Mouse (Mus musculus) activated CD4-positive, CD25-positive, alpha-beta regulatory T cell, adult 9 weeks (primary cell): Measurements from ENCODE around the gene Olfr628. TPM values are rescaled to one million over a fixed set of nuclear protein-coding genes. Genes with fewer than 3 reads are reported as not detected.

Experiments
- polyA plus RNA-seq: library from polyadenylated mRNA; unstranded; fragments of 100-300 nt; shearing (Covaris generic); gene quantifications from one replicate; pipeline ENCODE4 v1.2.1, GENCODE M21; 2017

The Olfr628 gene
- polyA plus RNA-seq = not detected

DNA sequence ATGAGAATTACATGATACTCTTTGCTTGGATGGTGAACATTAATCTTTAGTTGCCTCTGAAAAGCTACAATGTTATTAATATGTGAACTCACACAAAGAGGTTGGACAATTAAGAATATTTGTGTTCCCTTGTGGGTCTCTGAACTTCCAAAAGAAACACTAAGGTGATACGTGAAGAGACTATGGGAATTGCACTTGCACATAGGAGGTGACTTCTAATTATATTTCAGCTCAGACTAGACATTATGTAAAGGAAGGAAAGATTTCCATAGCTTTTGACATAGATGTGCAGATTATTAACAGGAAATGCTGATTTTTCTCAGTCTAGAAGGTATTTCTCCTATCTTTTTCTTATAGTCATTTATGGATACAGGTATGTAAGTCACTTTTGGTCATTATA lies at the start of gene Olfr628:
Gene Olfr628 (plus strand): TSS at position 301 of the 400 bp plus-strand sequence.

DNA sequence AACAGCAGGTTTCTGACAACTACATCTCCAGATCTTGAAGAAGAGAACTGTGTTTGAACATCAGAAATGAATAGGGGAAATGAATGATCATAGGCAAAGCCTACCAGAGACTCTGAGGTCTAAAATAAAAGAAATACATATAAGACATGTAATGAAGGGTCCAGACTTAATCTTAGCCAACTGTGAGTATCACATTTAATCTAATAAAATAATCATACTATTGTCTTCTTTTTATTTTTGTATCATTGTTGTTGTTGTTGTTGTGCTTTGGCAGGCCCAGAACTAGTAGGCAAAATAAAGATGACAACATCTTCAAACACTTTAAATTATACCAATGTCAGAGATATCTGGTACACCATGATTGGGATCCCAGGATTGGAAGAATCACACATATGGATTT lies 47.8 kb upstream of the Olfr628 start, which contains the start of gene Olfr625-ps1:
Gene Olfr625-ps1 (plus strand): TSS at position 301 of the 400 bp plus-strand sequence.

DNA sequence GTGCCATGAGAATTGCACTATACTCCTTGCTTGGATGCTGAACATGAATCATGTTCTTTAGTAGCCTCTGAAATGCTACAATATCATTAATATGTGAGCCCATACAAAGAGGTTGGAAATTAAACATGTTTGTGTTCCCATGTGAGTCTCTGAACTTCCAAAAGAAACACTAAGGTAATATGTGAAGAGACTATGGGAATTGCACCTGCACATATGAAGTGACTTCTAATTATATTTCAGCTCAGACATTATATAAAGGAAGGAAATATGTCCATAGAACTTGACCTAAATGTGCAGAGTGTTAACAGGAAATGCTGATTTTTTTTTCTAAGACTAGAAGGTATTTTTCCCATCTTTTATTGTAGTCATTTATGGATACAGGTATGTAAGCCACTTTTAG lies 15.8 kb upstream of the Olfr628 start, which contains the start of gene Olfr243:
Gene Olfr243 (plus strand): TSS at position 301 of the 400 bp plus-strand sequence.

DNA sequence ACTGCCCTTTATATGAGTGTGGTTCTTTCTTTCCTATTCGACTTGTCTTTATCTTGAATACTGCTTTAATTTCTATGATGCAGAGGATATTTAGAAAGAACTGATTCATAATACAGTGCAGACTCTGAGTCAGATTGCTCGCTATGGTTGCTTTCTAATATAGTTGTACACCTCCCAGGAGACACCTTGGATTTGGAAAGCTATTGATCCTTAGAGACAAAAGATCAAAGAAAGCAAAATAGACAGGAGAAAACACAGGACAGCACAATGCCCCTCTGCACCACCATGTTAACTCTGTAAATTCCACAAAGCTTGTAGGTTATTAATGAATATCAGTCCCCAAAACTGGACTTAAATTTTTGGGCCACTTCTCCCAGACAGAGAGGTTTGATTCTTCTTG lies 14.7 kb downstream of the Olfr628 start, which contains the start of gene Olfr629:
Gene Olfr629 (minus strand): TSS at position 101 of the 400 bp plus-strand sequence.

DNA sequence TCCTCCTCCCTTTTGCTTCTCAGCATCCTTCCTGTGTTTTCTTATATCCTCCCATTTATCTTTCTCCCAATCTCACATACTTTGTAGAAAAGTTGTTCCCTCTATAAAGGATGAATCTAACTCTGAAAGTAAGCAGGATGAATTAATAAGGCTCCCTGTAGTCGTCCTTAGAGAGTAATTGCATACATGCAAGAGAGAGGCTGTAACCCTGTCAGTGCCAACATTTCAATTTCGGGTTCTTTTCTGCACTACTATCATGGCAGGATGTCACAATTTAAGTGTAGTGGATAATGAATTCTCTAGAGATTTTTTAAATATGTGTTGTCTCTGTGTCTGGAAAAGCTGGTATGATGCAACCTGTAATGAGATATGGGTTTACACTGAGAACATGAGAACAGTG lies 27.1 kb downstream of the Olfr628 start, which contains the start of gene Olfr630:
Gene Olfr630 (minus strand): TSS at position 101 of the 400 bp plus-strand sequence.

DNA sequence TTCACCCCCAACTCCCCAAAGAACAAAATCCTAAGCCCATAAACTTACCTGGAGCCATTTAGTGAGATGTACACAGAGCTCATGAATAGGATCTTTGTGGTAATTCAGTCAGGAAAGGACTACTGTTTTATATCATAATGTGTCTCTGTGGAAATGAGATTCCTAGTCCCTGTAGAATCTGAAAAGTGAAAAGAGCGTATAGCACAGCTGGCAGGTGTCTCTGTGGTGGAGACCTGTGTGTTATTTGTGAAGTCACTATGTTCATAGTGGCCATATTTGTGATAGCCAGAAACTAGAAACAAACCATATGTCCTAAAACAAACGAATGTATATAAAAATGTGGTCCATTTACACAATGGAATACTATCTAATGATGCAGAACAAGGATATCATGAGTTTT lies 41.3 kb downstream of the Olfr628 start, which contains the start of gene Olfr69:
Gene Olfr69 (minus strand): TSS at position 101 of the 400 bp plus-strand sequence.

DNA sequence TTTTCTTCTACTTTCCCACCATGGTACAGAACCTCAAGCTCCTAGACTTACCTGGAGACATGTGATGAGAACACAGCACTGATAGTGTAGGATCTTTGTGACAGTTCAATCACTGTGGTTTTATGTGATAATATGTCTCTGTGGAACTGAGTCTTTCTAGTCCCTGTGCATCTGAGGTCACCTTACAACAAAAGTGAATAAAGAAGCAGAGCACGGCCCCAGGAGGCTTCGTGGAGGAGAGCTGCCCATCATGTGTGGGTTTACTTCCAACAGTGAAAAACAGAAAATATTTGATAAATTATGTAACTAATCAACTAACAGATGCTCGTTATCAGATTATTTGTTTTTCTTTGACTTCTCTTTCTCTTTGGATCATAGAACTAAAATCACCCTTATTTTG lies 49.4 kb downstream of the Olfr628 start, which contains the start of gene Olfr68:
Gene Olfr68 (minus strand): TSS at position 101 of the 400 bp plus-strand sequence.

Other genes with a start within 250 kb of the Olfr628 start
- not detected for gene Olfr609, start 232.3 kb upstream of the Olfr628 start, polyA plus RNA-seq
- gene Olfr610, start 218.3 kb upstream of the Olfr628 start, polyA plus RNA-seq = not detected
- gene Olfr611, start 209.5 kb upstream of the Olfr628 start, polyA plus RNA-seq = not detected
- gene Olfr612, start 187.7 kb upstream of the Olfr628 start, polyA plus RNA-seq = not detected
- gene Olfr613, start 182.3 kb upstream of the Olfr628 start, polyA plus RNA-seq = 0.05 TPM
- gene Olfr615, start 174.3 kb upstream of the Olfr628 start, polyA plus RNA-seq = not detected
- gene Olfr616, start 161.2 kb upstream of the Olfr628 start, polyA plus RNA-seq = not detected
- not detected for gene Olfr617, start 157.3 kb upstream of the Olfr628 start, polyA plus RNA-seq
- not detected for gene Olfr618, start 140.3 kb upstream of the Olfr628 start, polyA plus RNA-seq
- gene Olfr619, start 129.8 kb upstream of the Olfr628 start, polyA plus RNA-seq = not detected
- not detected for gene Olfr620, start 117.8 kb upstream of the Olfr628 start, polyA plus RNA-seq
- gene Olfr622, start 87.7 kb upstream of the Olfr628 start, polyA plus RNA-seq = not detected
- not detected for gene Olfr623, start 66.7 kb upstream of the Olfr628 start, polyA plus RNA-seq
- gene Olfr624, start 59.2 kb upstream of the Olfr628 start, polyA plus RNA-seq = not detected
- not detected for gene Olfr625-ps1, start 47.7 kb upstream of the Olfr628 start, polyA plus RNA-seq
- not detected for gene Olfr243, start 15.7 kb upstream of the Olfr628 start, polyA plus RNA-seq
- not detected for gene Olfr629, start 14.6 kb downstream of the Olfr628 start, polyA plus RNA-seq
- gene Olfr630, start 27.0 kb downstream of the Olfr628 start, polyA plus RNA-seq = not detected
- gene Olfr69, start 41.2 kb downstream of the Olfr628 start, polyA plus RNA-seq = not detected
- gene Olfr68, start 49.3 kb downstream of the Olfr628 start, polyA plus RNA-seq = not detected
- not detected for gene Olfr67, start 61.4 kb downstream of the Olfr628 start, polyA plus RNA-seq
- 106 TPM for gene Hbb-bt, start 83.6 kb downstream of the Olfr628 start, polyA plus RNA-seq
- 546 TPM for gene Hbb-bs, start 97.7 kb downstream of the Olfr628 start, polyA plus RNA-seq
- gene Hbb-bh2, start 110.1 kb downstream of the Olfr628 start, polyA plus RNA-seq = not detected
- gene Hbb-bh1, start 112.8 kb downstream of the Olfr628 start, polyA plus RNA-seq = not detected
- not detected for gene Hbb-y, start 122.8 kb downstream of the Olfr628 start, polyA plus RNA-seq
- not detected for gene Olfr66, start 155.9 kb downstream of the Olfr628 start, polyA plus RNA-seq
- gene Olfr64, start 164.1 kb downstream of the Olfr628 start, polyA plus RNA-seq = not detected
- gene Olfr65, start 173.1 kb downstream of the Olfr628 start, polyA plus RNA-seq = not detected
- not detected for gene Olfr631, start 198.5 kb downstream of the Olfr628 start, polyA plus RNA-seq
- not detected for gene Olfr632, start 204.0 kb downstream of the Olfr628 start, polyA plus RNA-seq
- not detected for gene Olfr633, start 214.1 kb downstream of the Olfr628 start, polyA plus RNA-seq
- gene Olfr635, start 240.8 kb downstream of the Olfr628 start, polyA plus RNA-seq = 0.04 TPM